Mouse (Mus musculus) thymus, postnatal 4 days (tissue): ENCODE results near the gene Mpp1.
A peak's percentile ranks its signal among the peaks of the same experiment; 100 is the strongest.

Source experiments
- DNase-seq: peaks from one replicate; pipeline ENCODE4 v3.0.0; 2021

The Mpp1 gene

DNA sequence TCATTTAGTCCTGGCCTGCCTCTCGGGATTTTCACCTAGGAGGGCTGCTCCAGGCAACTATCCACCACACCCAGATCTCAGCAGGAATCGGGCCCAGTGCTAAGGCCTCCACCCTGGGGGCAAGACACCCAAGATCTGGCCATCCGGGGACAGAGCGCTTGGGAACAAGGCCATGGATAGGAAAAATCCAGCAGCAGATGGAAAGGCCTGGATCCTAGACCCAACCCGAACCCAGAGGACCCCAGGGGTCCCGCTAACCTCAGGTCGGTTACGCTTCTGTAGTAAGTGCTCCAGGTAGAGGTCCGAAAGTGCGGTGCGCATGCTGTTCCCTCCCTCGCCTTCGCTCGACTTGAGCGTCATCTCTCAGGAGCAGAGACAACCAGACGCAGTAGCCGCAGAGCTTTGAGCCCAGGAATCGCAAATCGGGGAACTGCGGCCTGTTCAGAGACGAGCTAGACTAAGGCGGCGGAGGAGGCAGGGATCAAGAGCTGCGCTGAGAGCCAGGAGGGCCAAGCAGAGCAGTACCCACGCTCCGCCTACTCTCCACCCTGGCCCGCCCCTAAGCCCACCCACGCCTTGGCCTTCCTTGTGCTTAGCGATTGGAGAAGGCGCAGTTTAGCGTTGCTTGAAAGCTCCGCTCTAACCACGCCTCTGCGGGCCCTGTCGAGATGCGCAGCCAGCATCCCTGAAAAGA lies at the start of gene Mpp1:
TSS of gene Mpp1 (minus strand) at position 550 of the 694 bp plus-strand sequence.
- peak; percentile 84 for DNase-seq

- DNase-seq, result no peak
Observed at GRCm38 (mm10) chrX:75163670-75164069, 32.9 kb upstream of the Mpp1 start, which contains the start of gene Smim9. Smim9 (minus strand) TSS chrX:75163770.

DNA sequence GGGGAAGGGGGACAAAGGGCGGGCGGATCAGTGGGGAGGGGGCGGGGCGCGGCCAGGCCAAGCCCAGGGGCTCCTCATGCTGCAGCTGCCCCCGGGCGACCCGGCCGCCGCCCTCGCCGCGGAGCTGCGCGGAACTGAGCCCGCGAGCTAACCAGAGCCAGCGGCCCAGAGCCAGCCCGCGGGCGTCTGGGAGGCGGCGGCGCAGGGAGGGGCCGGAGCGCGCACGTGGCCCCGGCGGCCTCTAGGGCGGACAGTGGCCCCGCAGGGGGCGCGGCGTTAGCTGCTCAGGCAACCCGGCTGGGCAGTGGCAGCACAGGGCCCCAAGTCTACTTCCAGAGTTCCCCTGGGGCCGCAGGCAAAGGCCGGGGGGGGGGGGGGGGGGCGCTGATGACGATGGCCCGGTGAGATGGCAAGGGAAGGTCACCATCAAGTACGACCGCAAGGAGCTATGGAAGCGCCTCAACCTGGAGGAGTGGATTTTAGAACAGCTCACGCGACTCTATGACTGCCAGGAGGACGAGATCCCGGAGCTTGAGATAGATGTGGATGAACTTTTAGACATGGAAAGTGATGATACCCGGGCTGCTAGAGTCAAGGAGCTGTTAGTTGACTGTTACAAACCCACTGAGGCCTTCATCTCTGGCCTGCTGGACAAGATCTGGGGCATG lies 24.9 kb upstream of the Mpp1 start:
- DNase-seq, result peak; percentile 42

- no peak for DNase-seq
Observed at GRCm38 (mm10) chrX:75152249-75152648, 21.4 kb upstream of the Mpp1 start.

GRCm38 (mm10) chrX:75150304-75150703 lies 19.5 kb upstream of the Mpp1 start:
- no peak for DNase-seq

DNA sequence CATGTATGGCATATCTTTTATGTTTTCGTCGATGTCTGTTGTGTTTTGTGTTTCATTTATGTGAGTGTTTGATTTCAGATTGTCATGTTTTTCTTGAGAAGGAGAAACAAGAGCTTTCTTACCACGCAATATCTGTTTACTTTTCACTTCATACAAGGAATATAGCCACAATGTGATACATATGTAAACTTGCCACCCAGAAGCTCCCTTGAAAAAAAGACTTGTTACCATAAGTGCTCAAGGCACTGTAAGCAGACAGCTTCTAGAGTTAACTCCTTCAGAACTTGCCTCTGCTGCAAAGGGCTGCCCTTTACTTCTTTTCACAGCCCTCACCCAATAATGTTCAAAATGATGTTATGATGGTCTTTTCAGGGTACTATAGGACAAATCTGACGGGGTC lies 17.6 kb upstream of the Mpp1 start:
- no peak for DNase-seq

GRCm38 (mm10) chrX:75143124-75143555 lies 12.3 kb upstream of the Mpp1 start:
- DNase-seq, result peak; percentile 57

- DNase-seq, result no peak
Observed at GRCm38 (mm10) chrX:75138182-75138581, 7.4 kb upstream of the Mpp1 start.

- no peak for DNase-seq
Observed at GRCm38 (mm10) chrX:75137729-75138128, 6.9 kb upstream of the Mpp1 start.

DNA sequence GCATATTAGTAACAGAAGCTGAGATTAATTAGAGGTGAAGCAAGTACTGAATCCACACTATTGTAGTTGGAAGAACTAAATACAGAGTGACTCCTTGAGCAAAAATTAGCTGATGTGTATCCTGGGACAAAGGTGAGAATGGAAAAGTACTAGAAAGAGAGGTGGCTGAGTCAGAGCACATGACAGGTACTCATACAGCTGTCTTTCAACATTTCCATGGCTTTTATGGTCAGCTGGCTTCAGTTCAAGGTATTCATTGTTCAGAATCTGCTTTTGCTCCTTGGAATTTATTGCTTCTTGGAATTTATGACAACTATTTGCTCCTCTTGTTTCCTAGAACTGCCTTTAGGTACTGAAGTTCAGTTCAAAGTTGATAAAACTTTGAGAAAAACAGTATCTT lies 6.1 kb upstream of the Mpp1 start:
- no peak for DNase-seq

DNA sequence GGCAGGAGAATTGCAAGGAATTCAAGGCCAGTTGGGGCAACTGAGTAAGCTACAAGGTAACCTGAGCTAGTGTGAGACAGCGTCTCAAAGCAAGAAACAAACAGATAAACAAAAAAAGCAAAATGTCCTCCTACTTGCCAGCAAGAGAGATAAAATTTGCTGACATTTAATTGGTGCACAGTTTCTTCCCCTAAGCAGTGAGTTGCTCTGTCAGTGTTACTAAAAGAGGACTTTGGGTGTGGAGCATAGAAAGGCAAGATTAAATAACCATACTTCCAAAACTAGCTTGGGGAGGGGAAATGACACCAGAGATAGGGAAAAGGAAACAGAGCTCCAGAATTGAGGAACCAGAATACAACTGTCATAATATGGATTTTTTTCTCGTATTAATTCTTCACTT lies 1.3 kb downstream of the Mpp1 start:
- DNase-seq, result no peak

DNA sequence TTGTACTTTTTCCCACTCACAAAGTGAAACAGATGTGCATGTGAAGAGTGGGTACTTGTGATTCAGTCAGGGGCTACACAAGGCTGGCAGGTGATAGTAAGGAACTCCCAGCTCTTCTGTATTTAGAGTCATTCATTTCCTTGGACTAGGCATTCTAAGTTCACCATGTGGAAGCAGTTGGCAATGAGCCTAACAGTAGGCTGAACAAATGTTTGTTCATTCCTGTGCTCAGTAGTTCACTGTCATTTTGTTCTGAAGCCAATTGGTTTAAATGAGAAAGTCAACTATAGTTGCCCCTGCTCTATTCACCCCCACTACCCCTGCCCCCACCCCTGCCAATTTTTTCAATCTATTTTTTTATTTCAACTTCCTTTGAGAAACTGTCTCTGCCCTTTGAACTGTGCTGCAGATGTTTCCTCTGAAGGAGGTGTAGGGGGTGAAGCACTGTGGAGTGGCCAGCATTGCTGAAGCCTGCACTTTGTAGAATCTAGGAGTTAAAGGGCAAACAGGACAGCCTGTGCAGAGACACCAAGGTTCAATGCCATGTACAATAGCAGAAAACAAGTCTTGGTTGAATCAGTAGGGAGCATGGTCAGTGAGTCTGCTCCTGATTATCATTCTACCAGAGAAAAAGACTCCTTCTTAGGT lies 2.4 kb downstream of the Mpp1 start:
- DNase-seq, result peak; percentile 23

- no peak for DNase-seq
Observed at GRCm38 (mm10) chrX:75126893-75127292, 3.9 kb downstream of the Mpp1 start.

- DNase-seq, result no peak
Observed at GRCm38 (mm10) chrX:75125606-75126005, 5.2 kb downstream of the Mpp1 start.

DNA sequence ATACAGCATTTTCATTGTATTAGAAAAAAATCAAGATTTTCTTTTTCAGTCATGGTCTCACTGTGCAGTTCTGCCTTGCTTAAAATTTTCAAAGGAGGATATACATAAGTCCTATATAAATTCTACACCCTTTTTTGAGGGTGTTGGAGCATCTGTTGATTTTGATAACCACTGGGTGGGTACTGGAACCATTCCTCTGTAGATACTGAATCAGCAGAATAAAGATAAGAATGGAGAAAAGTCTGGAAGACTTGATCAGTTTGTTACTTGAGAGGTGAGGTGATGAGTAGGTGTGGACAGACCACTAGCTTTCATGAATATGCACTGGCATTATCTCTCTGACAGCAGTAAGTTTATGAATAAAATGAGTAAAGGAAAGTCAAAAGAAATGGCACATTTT lies 15.3 kb downstream of the Mpp1 start:
- no peak for DNase-seq

GRCm38 (mm10) chrX:75102293-75102692 lies 28.5 kb downstream of the Mpp1 start:
- DNase-seq, result no peak

- no peak for DNase-seq
Observed at GRCm38 (mm10) chrX:75098799-75099198, 32.0 kb downstream of the Mpp1 start.

DNA sequence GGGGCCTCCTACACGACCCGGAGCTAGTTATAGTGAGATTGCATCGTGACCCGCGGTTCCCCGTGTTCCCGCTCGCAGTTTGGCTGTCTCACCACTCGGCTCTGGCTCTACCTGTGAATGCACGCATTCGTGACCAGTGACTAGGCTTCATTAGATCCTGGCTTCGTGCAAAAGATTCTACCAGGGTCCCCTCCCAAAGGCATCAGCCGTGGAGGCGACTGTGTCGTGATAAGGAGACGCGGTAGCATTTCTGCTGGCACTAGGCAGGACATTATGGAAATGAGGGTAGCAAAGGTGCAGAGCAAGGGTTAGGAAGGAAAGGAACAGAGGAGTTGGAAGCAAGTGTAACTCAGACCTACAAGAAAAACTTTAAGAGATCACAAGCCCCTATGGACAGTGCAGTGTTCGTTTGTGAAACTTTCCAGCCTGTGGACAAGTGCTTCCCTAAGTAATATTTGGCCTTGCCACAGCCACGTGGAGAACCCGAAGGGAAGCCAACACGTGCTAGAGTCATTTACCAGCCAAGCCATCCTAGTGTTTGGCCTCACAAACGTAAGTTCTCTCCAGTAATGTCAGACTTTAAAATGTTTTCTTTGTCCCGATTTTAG lies 34.5 kb downstream of the Mpp1 start:
- peak; percentile 8 for DNase-seq

GRCm38 (mm10) chrX:75095369-75096162 lies 35.2 kb downstream of the Mpp1 start, which contains the start of gene Dkc1:
Dkc1 (plus strand) TSS chrX:75095854.
- peak; percentile 90 for DNase-seq

GRCm38 (mm10) chrX:75085654-75086053 lies 45.2 kb downstream of the Mpp1 start:
- DNase-seq, result no peak

- DNase-seq, result peak; percentile 70
Observed at GRCm38 (mm10) chrX:75084774-75085508, 45.9 kb downstream of the Mpp1 start, which contains the start of gene Gab3. Gab3 (minus strand) TSS chrX:75085458.
